Mouse (Mus musculus): Measurements from ENCODE around the gene Itga2. TPM values are rescaled to one million over a fixed set of nuclear protein-coding genes. Genes with fewer than 3 reads are reported as not detected.

Gene Itga2
- polyA plus RNA-seq, 1 experiment from 2014 or later: 4.0 TPM

GRCm38 (mm10) chr13:114874738-114875137, 57.2 kb downstream of the Itga2 start:
- H3K27me3 ChIP-seq: no peaks in the 10 kb centered on the region
- no peak overlapping the region for H3K4me3 ChIP-seq
- no peaks in the 10 kb centered on the region for H3K4me1 ChIP-seq
- 88% methylated on average over 6 of the region's 6 CpGs for WGBS
- H3K9me3 ChIP-seq: no peaks in the 10 kb centered on the region
- no peak overlapping the region for H3K9ac ChIP-seq
- H3K27ac ChIP-seq: no peak overlapping the region
- no peaks in the 10 kb centered on the region for H3K36me3 ChIP-seq
- no peak for ATAC-seq (ENCODE audit: low FRiP score, low read depth)
- no peak overlapping the region for H3K4me2 ChIP-seq (replicated peaks)

- Histone ChIP-seq H3K4me3 (no peak overlapping the region), H3K36me3 (no peaks in the 10 kb centered on the region), H3K4me2 (replicated peaks) (no peak overlapping the region), H3K9me3 (no peaks in the 10 kb centered on the region), H3K27me3 (no peaks in the 10 kb centered on the region), H3K4me1 (no peaks in the 10 kb centered on the region), H3K9ac (no peak overlapping the region), H3K27ac (no peak overlapping the region)
- ATAC-seq (ENCODE audit: low FRiP score, low read depth): no peak
- WGBS: 81% methylated on average over 4 of the region's 4 CpGs
Measured at GRCm38 (mm10) chr13:114857525-114857924, 74.4 kb downstream of the Itga2 start.

GRCm38 (mm10) chr13:114856269-114856627, 75.7 kb downstream of the Itga2 start:
- Histone ChIP-seq H3K36me3 (no peaks in the 10 kb centered on the region), H3K9me3 (no peaks in the 10 kb centered on the region), H3K4me1 (no peaks in the 10 kb centered on the region), H3K4me2 (replicated peaks) (no peak overlapping the region), H3K27me3 (no peaks in the 10 kb centered on the region), H3K27ac (no peak overlapping the region), H3K9ac (no peak overlapping the region), H3K4me3 (no peak overlapping the region)
- ATAC-seq (ENCODE audit: low FRiP score, low read depth): no peak
- WGBS: 56% methylated on average over 7 of the region's 7 CpGs

GRCm38 (mm10) chr13:114855573-114856268, 76.2 kb downstream of the Itga2 start:
- ATAC-seq (ENCODE audit: low FRiP score, low read depth): 0 out of 2 replicates have a peak, but pooled peaks have one; percentile 48
- Histone ChIP-seq H3K27ac (no peak overlapping the region), H3K9me3 (no peaks in the 10 kb centered on the region), H3K4me1 (no peaks in the 10 kb centered on the region), H3K27me3 (no peaks in the 10 kb centered on the region), H3K36me3 (no peaks in the 10 kb centered on the region), H3K4me3 (no peak overlapping the region), H3K9ac (no peak overlapping the region), H3K4me2 (replicated peaks) (0 out of 2 replicates have a peak overlapping the region, but pooled peaks have one; percentile 19)
- 23% methylated on average over 15 of the region's 15 CpGs for WGBS

GRCm38 (mm10) chr13:114854428-114854827, 77.5 kb downstream of the Itga2 start:
- no peak overlapping the region for H3K27ac ChIP-seq
- no peak overlapping the region for H3K9ac ChIP-seq
- H3K9me3 ChIP-seq: no peaks in the 10 kb centered on the region
- 96% methylated on average over 3 of the region's 3 CpGs for WGBS
- H3K4me3 ChIP-seq: no peak overlapping the region
- no peaks in the 10 kb centered on the region for H3K27me3 ChIP-seq
- no peak overlapping the region for H3K4me2 ChIP-seq (replicated peaks)
- no peak; the same call in 1 of the 2 replicates for ATAC-seq (ENCODE audit: low FRiP score, low read depth)
- no peaks in the 10 kb centered on the region for H3K36me3 ChIP-seq
- no peaks in the 10 kb centered on the region for H3K4me1 ChIP-seq

GRCm38 (mm10) chr13:114854023-114854422, 77.9 kb downstream of the Itga2 start:
- Histone ChIP-seq H3K27me3 (no peaks in the 10 kb centered on the region), H3K4me3 (no peak overlapping the region), H3K4me2 (replicated peaks) (no peak overlapping the region), H3K36me3 (no peaks in the 10 kb centered on the region), H3K9me3 (no peaks in the 10 kb centered on the region), H3K27ac (no peak overlapping the region), H3K4me1 (no peaks in the 10 kb centered on the region), H3K9ac (no peak overlapping the region)
- no peak for ATAC-seq (ENCODE audit: low FRiP score, low read depth)
- WGBS: 90% methylated on average over 6 of the region's 6 CpGs

- ATAC-seq (ENCODE audit: low FRiP score, low read depth): no peak
- Histone ChIP-seq H3K4me2 (replicated peaks) (no peak overlapping the region), H3K9me3 (no peaks in the 10 kb centered on the region), H3K27me3 (no peaks in the 10 kb centered on the region), H3K36me3 (no peaks in the 10 kb centered on the region), H3K4me1 (no peaks in the 10 kb centered on the region), H3K4me3 (no peak overlapping the region), H3K9ac (no peak overlapping the region), H3K27ac (no peak overlapping the region)
- 85% methylated on average over 2 of the region's 2 CpGs for WGBS
Measured at GRCm38 (mm10) chr13:114853152-114853551, 78.7 kb downstream of the Itga2 start.

- no peaks in the 10 kb centered on the region for H3K4me1 ChIP-seq
- no peak overlapping the region for H3K27ac ChIP-seq
- H3K9me3 ChIP-seq: no peaks in the 10 kb centered on the region
- no peak for ATAC-seq (ENCODE audit: low FRiP score, low read depth)
- H3K27me3 ChIP-seq: no peaks in the 10 kb centered on the region
- WGBS: 80% methylated on average over 6 of the region's 6 CpGs
- no peak overlapping the region for H3K4me3 ChIP-seq
- H3K4me2 ChIP-seq (replicated peaks): no peak overlapping the region
- no peaks in the 10 kb centered on the region for H3K36me3 ChIP-seq
- H3K9ac ChIP-seq: no peak overlapping the region
Measured at GRCm38 (mm10) chr13:114852264-114853111, 79.4 kb downstream of the Itga2 start.

- H3K27ac ChIP-seq: no peak overlapping the region
- H3K4me2 ChIP-seq (replicated peaks): no peak overlapping the region
- no peaks in the 10 kb centered on the region for H3K9me3 ChIP-seq
- no peak overlapping the region for H3K9ac ChIP-seq
- H3K4me3 ChIP-seq: no peak overlapping the region
- H3K36me3 ChIP-seq: no peaks in the 10 kb centered on the region
- H3K4me1 ChIP-seq: no peaks in the 10 kb centered on the region
- WGBS: 71% methylated on average over 3 of the region's 3 CpGs
- no peaks in the 10 kb centered on the region for H3K27me3 ChIP-seq
- no peak for ATAC-seq (ENCODE audit: low FRiP score, low read depth)
Measured at GRCm38 (mm10) chr13:114848945-114849344, 83.0 kb downstream of the Itga2 start.

- H3K4me2 ChIP-seq (replicated peaks): no peak overlapping the region
- WGBS: 92% methylated on average over 6 of the region's 6 CpGs
- no peaks in the 10 kb centered on the region for H3K9me3 ChIP-seq
- no peak overlapping the region for H3K9ac ChIP-seq
- no peak overlapping the region for H3K4me3 ChIP-seq
- no peak for ATAC-seq (ENCODE audit: low FRiP score, low read depth)
- no peaks in the 10 kb centered on the region for H3K27me3 ChIP-seq
- no peaks in the 10 kb centered on the region for H3K4me1 ChIP-seq
- no peaks in the 10 kb centered on the region for H3K36me3 ChIP-seq
- no peak overlapping the region for H3K27ac ChIP-seq
Measured at GRCm38 (mm10) chr13:114845804-114846203, 86.1 kb downstream of the Itga2 start.

GRCm38 (mm10) chr13:114843318-114843717, 88.6 kb downstream of the Itga2 start:
- Histone ChIP-seq H3K27ac (no peak overlapping the region), H3K9me3 (no peaks in the 10 kb centered on the region), H3K4me3 (no peak overlapping the region), H3K4me2 (replicated peaks) (no peak overlapping the region), H3K9ac (no peak overlapping the region), H3K36me3 (no peaks in the 10 kb centered on the region), H3K4me1 (peaks cover 10% of the 10 kb centered on the region), H3K27me3 (no peaks in the 10 kb centered on the region)
- WGBS: 82% methylated on average over 1 of the region's 1 CpGs
- ATAC-seq (ENCODE audit: low FRiP score, low read depth): no peak

- Histone ChIP-seq H3K9me3 (no peaks in the 10 kb centered on the region), H3K4me1 (peaks cover 11% of the 10 kb centered on the region), H3K36me3 (peaks cover 5% of the 10 kb centered on the region; the same call in 1 of the 2 replicates), H3K4me3 (no peak overlapping the region), H3K27me3 (no peaks in the 10 kb centered on the region), H3K9ac (no peak overlapping the region), H3K4me2 (replicated peaks) (no peak overlapping the region), H3K27ac (no peak overlapping the region)
- 88% methylated on average over 4 of the region's 4 CpGs for WGBS
- no peak for ATAC-seq (ENCODE audit: low FRiP score, low read depth)
Measured at GRCm38 (mm10) chr13:114840545-114840944, 91.4 kb downstream of the Itga2 start.

Data from limb, embryonic 13.5 days (tissue).